Mouse (Mus musculus): ENCODE measurements at regions not wholly inside any gene's neighbourhood (a gene's known extent, or its start where the extent isn't known, plus 50 kb on each side); places are given as distances from the start of the nearest gene placed in this dataset.

- H3K27ac ChIP-seq (replicated peaks in 1 of 2; ENCODE audit: control insufficient read depth in 1 of 2, insufficient read depth in 1 of 2, low read depth in 2 of 2, low read length in 2 of 2), result peak overlapping the region in 1 of 2 experiments; percentile 4; a peak in 1 of 4 replicates
- H3K27me3 ChIP-seq (ENCODE audit: control insufficient read depth, insufficient read depth, low read length), result no peaks in the 10 kb centered on the region
- ATAC-seq (ENCODE audit: insufficient number of reproducible peaks, insufficient read depth, low FRiP score, low read depth), result peak; percentile 85
- no peaks in the 10 kb centered on the region for H3K9me3 ChIP-seq (ENCODE audit: control insufficient read depth, low read length)
- no peak overlapping the region for H3K4me3 ChIP-seq (ENCODE audit: control insufficient read depth in 1 of 2, insufficient read depth in 1 of 2, low read depth in 1 of 2, low read length in 2 of 2)
- H3K9ac ChIP-seq (ENCODE audit: low read length), result no peak overlapping the region
- WGBS, result 29% methylated on average over 6 of the region's 6 CpGs
- H3K36me3 ChIP-seq (ENCODE audit: control insufficient read depth, insufficient read depth, low read length), result no peaks in the 10 kb centered on the region
- H3K4me1 ChIP-seq (ENCODE audit: control insufficient read depth in 2 of 2, insufficient read depth in 2 of 2, low read length in 2 of 2), result no peaks in the 10 kb centered on the region
- no peak overlapping the region for H3K4me2 ChIP-seq (ENCODE audit: low read length)
Measured at GRCm38 (mm10) chr5:46488140-46488942, 630.9 kb upstream of the Lcorl start.

- Histone ChIP-seq H3K4me3 (ENCODE audit: control insufficient read depth in 1 of 2, insufficient read depth in 1 of 2, low read depth in 1 of 2, low read length in 2 of 2) (no peak overlapping the region), H3K27ac (replicated peaks in 1 of 2; ENCODE audit: control insufficient read depth in 1 of 2, insufficient read depth in 1 of 2, low read depth in 2 of 2, low read length in 2 of 2) (no peak overlapping the region), H3K36me3 (ENCODE audit: control insufficient read depth, insufficient read depth, low read length) (no peaks in the 10 kb centered on the region), H3K9ac (ENCODE audit: low read length) (no peak overlapping the region), H3K4me2 (ENCODE audit: low read length) (no peak overlapping the region), H3K9me3 (ENCODE audit: control insufficient read depth, low read length) (no peaks in the 10 kb centered on the region), H3K27me3 (ENCODE audit: control insufficient read depth, insufficient read depth, low read length) (no peaks in the 10 kb centered on the region), H3K4me1 (ENCODE audit: control insufficient read depth in 2 of 2, insufficient read depth in 2 of 2, low read length in 2 of 2) (no peaks in the 10 kb centered on the region)
- ATAC-seq (ENCODE audit: insufficient number of reproducible peaks, insufficient read depth, low FRiP score, low read depth), result no peak
- 79% methylated on average over 1 of the region's 1 CpGs for WGBS
Measured at GRCm38 (mm10) chr5:46486740-46487326, 629.4 kb upstream of the Lcorl start.

GRCm38 (mm10) chr5:46456356-46456755 is 598.9 kb upstream of the Lcorl start:
- Histone ChIP-seq H3K4me1 (ENCODE audit: control insufficient read depth in 2 of 2, insufficient read depth in 2 of 2, low read length in 2 of 2) (no peaks in the 10 kb centered on the region), H3K4me3 (ENCODE audit: control insufficient read depth in 1 of 2, insufficient read depth in 1 of 2, low read depth in 1 of 2, low read length in 2 of 2) (no peak overlapping the region), H3K27ac (replicated peaks in 1 of 2; ENCODE audit: control insufficient read depth in 1 of 2, insufficient read depth in 1 of 2, low read depth in 2 of 2, low read length in 2 of 2) (no peak overlapping the region), H3K36me3 (ENCODE audit: control insufficient read depth, insufficient read depth, low read length) (no peaks in the 10 kb centered on the region), H3K4me2 (ENCODE audit: low read length) (no peak overlapping the region), H3K27me3 (ENCODE audit: control insufficient read depth, insufficient read depth, low read length) (no peaks in the 10 kb centered on the region), H3K9me3 (ENCODE audit: control insufficient read depth, low read length) (no peaks in the 10 kb centered on the region), H3K9ac (ENCODE audit: low read length) (no peak overlapping the region)
- WGBS, result 89% methylated on average over 3 of the region's 3 CpGs
- ATAC-seq (ENCODE audit: insufficient number of reproducible peaks, insufficient read depth, low FRiP score, low read depth), result no peak

- H3K9me3 ChIP-seq (ENCODE audit: control insufficient read depth, low read length), result no peaks in the 10 kb centered on the region
- H3K4me3 ChIP-seq (ENCODE audit: control insufficient read depth in 1 of 2, insufficient read depth in 1 of 2, low read depth in 1 of 2, low read length in 2 of 2), result no peak overlapping the region
- WGBS, result 64% methylated on average over 4 of the region's 4 CpGs
- no peaks in the 10 kb centered on the region for H3K27me3 ChIP-seq (ENCODE audit: control insufficient read depth, insufficient read depth, low read length)
- H3K4me2 ChIP-seq (ENCODE audit: low read length), result no peak overlapping the region
- H3K27ac ChIP-seq (replicated peaks in 1 of 2; ENCODE audit: control insufficient read depth in 1 of 2, insufficient read depth in 1 of 2, low read depth in 2 of 2, low read length in 2 of 2), result no peak overlapping the region
- ATAC-seq (ENCODE audit: insufficient number of reproducible peaks, insufficient read depth, low FRiP score, low read depth), result no peak
- H3K4me1 ChIP-seq (ENCODE audit: control insufficient read depth in 2 of 2, insufficient read depth in 2 of 2, low read length in 2 of 2), result peaks cover 2 to 8% of the 10 kb centered on the region in 2 experiments; a peak in 3 of 4 replicates
- H3K9ac ChIP-seq (ENCODE audit: low read length), result no peak overlapping the region
- no peaks in the 10 kb centered on the region for H3K36me3 ChIP-seq (ENCODE audit: control insufficient read depth, insufficient read depth, low read length)
Measured at GRCm38 (mm10) chr5:46448274-46448673, 590.9 kb upstream of the Lcorl start.

GRCm38 (mm10) chr5:46445844-46446243 is 588.4 kb upstream of the Lcorl start:
- Histone ChIP-seq H3K4me2 (ENCODE audit: low read length) (peak overlapping the region; percentile 20; the same call in 1 of the 2 replicates), H3K36me3 (ENCODE audit: control insufficient read depth, insufficient read depth, low read length) (no peaks in the 10 kb centered on the region), H3K9ac (ENCODE audit: low read length) (no peak overlapping the region), H3K4me3 (ENCODE audit: control insufficient read depth in 1 of 2, insufficient read depth in 1 of 2, low read depth in 1 of 2, low read length in 2 of 2) (no peak overlapping the region), H3K4me1 (ENCODE audit: control insufficient read depth in 2 of 2, insufficient read depth in 2 of 2, low read length in 2 of 2) (peaks cover 2 to 8% of the 10 kb centered on the region in 2 experiments; a peak in 3 of 4 replicates), H3K27me3 (ENCODE audit: control insufficient read depth, insufficient read depth, low read length) (no peaks in the 10 kb centered on the region), H3K27ac (replicated peaks in 1 of 2; ENCODE audit: control insufficient read depth in 1 of 2, insufficient read depth in 1 of 2, low read depth in 2 of 2, low read length in 2 of 2) (no peak overlapping the region), H3K9me3 (ENCODE audit: control insufficient read depth, low read length) (no peaks in the 10 kb centered on the region)
- ATAC-seq (ENCODE audit: insufficient number of reproducible peaks, insufficient read depth, low FRiP score, low read depth), result no peak
- WGBS, result 16% methylated on average over 3 of the region's 3 CpGs

- Histone ChIP-seq H3K4me2 (ENCODE audit: low read length) (peak overlapping the region; percentile 20), H3K9me3 (ENCODE audit: control insufficient read depth, low read length) (no peaks in the 10 kb centered on the region), H3K4me1 (ENCODE audit: control insufficient read depth in 2 of 2, insufficient read depth in 2 of 2, low read length in 2 of 2) (peaks cover 2 to 8% of the 10 kb centered on the region in 2 experiments; a peak in 3 of 4 replicates), H3K9ac (ENCODE audit: low read length) (no peak overlapping the region), H3K27me3 (ENCODE audit: control insufficient read depth, insufficient read depth, low read length) (no peaks in the 10 kb centered on the region), H3K4me3 (ENCODE audit: control insufficient read depth in 1 of 2, insufficient read depth in 1 of 2, low read depth in 1 of 2, low read length in 2 of 2) (no peak overlapping the region), H3K36me3 (ENCODE audit: control insufficient read depth, insufficient read depth, low read length) (no peaks in the 10 kb centered on the region), H3K27ac (replicated peaks in 1 of 2; ENCODE audit: control insufficient read depth in 1 of 2, insufficient read depth in 1 of 2, low read depth in 2 of 2, low read length in 2 of 2) (no peak overlapping the region)
- WGBS, result 38% methylated on average over 7 of the region's 7 CpGs
- no peak for ATAC-seq (ENCODE audit: insufficient number of reproducible peaks, insufficient read depth, low FRiP score, low read depth)
Measured at GRCm38 (mm10) chr5:46445122-46445521, 587.7 kb upstream of the Lcorl start.

- 15% methylated on average over 12 of the region's 12 CpGs for WGBS
- peak overlapping the region; percentile 36; the same call in 1 of the 2 replicates for H3K4me2 ChIP-seq (ENCODE audit: low read length)
Measured at GRCm38 (mm10) chr5:46443805-46444340, 586.5 kb upstream of the Lcorl start.

More at GRCm38 (mm10) chr5:46443805-46444340, 586.5 kb upstream of the Lcorl start:
- H3K27ac ChIP-seq (replicated peaks in 1 of 2; ENCODE audit: control insufficient read depth in 1 of 2, insufficient read depth in 1 of 2, low read depth in 2 of 2, low read length in 2 of 2), result no peak overlapping the region
- no peak for ATAC-seq (ENCODE audit: insufficient number of reproducible peaks, insufficient read depth, low FRiP score, low read depth)
- no peaks in the 10 kb centered on the region for H3K9me3 ChIP-seq (ENCODE audit: control insufficient read depth, low read length)
- peaks cover 2 to 8% of the 10 kb centered on the region in 2 experiments; a peak in 3 of 4 replicates for H3K4me1 ChIP-seq (ENCODE audit: control insufficient read depth in 2 of 2, insufficient read depth in 2 of 2, low read length in 2 of 2)
- H3K36me3 ChIP-seq (ENCODE audit: control insufficient read depth, insufficient read depth, low read length), result no peaks in the 10 kb centered on the region
- no peak overlapping the region for H3K9ac ChIP-seq (ENCODE audit: low read length)
- peak overlapping the region in 1 of 2 experiments; percentile 14; a peak in 1 of 4 replicates for H3K4me3 ChIP-seq (ENCODE audit: control insufficient read depth in 1 of 2, insufficient read depth in 1 of 2, low read depth in 1 of 2, low read length in 2 of 2)
- H3K27me3 ChIP-seq (ENCODE audit: control insufficient read depth, insufficient read depth, low read length), result no peaks in the 10 kb centered on the region

Data from heart, embryonic 14.5 days (tissue).